Mouse (Mus musculus) myocyte (in vitro differentiated cells): Measurements from ENCODE around the gene Mroh2a. TPM values are rescaled to one million over a fixed set of nuclear protein-coding genes. Genes with fewer than 3 reads are reported as not detected.

Experiments
- H3K27me3 ChIP-seq: one replicate; pipeline ENCODE4 v1.6.1; 2011; ENCODE audit not compliant: control insufficient read depth, insufficient read depth, insufficient read length
- H3K36me3 ChIP-seq: one replicate; pipeline ENCODE4 v1.6.1; 2011; ENCODE audit not compliant: control insufficient read depth, insufficient read depth
- H3K4me2 ChIP-seq: one replicate; pipeline ENCODE4 v1.6.1; 2011; ENCODE audit warnings: low read depth, control low read depth
- H3K4me3 ChIP-seq: one replicate; pipeline ENCODE4 v1.5.1; 2011; ENCODE audit warnings: mild to moderate bottlenecking, control low read depth, moderate library complexity
- H3K79me2 ChIP-seq: one replicate; pipeline ENCODE4 v1.6.1; 2011; ENCODE audit not compliant: control insufficient read depth, insufficient read depth
- H3ac ChIP-seq: one replicate; pipeline ENCODE4 v1.6.1; 2011; ENCODE audit not compliant: control insufficient read depth, insufficient read length
- CEBPB ChIP-seq: IDR thresholded peaks from 2 replicates; pipeline ENCODE4 v1.6.1; 2011; ENCODE audit warnings: mild to moderate bottlenecking, moderate library complexity; ENCODE audit not compliant: poor library complexity, insufficient read depth, severe bottlenecking
- E2F4 ChIP-seq: IDR thresholded peaks from one replicate; pipeline ENCODE4 v1.6.1; 2011; ENCODE audit warnings: mild to moderate bottlenecking, control low read depth, moderate library complexity; ENCODE audit not compliant: insufficient read depth
- MAX ChIP-seq: IDR thresholded peaks from one replicate; pipeline ENCODE4 v1.6.1; 2011; ENCODE audit warnings: low read depth, mild to moderate bottlenecking, control low read depth
- MYOD1 ChIP-seq, 3 experiments: IDR thresholded peaks; one replicate each; pipeline ENCODE4 v1.6.1; 2011; ENCODE audit warnings: control low read depth in 2 of 3, low read depth in 2 of 3, mild to moderate bottlenecking in 2 of 3, moderate library complexity in 1 of 3; ENCODE audit not compliant: insufficient read length in 2 of 3, control insufficient read depth in 1 of 3
- MYOG ChIP-seq, 3 experiments: IDR thresholded peaks; one replicate each; pipeline ENCODE4 v1.6.1; 2011; ENCODE audit warnings: control low read depth in 2 of 3, low read depth in 2 of 3, mild to moderate bottlenecking in 2 of 3; ENCODE audit not compliant: insufficient read length in 2 of 3, control insufficient read depth in 1 of 3, insufficient read depth in 1 of 3
- POLR2A ChIP-seq: IDR thresholded peaks from one replicate; pipeline ENCODE4 v1.6.1; 2011; ENCODE audit warnings: low read depth, mild to moderate bottlenecking, control low read depth, moderate library complexity; ENCODE audit not compliant: insufficient read length
- POLR2AphosphoS2 ChIP-seq: IDR thresholded peaks from one replicate; pipeline ENCODE4 v1.6.1; 2011; ENCODE audit warnings: low read depth, control low read depth; ENCODE audit not compliant: insufficient read length
- REST ChIP-seq: IDR thresholded peaks from one replicate; pipeline ENCODE4 v1.6.1; 2011; ENCODE audit warnings: mild to moderate bottlenecking, control low read depth, moderate library complexity; ENCODE audit not compliant: insufficient read depth, insufficient read length
- SRF ChIP-seq: IDR thresholded peaks from one replicate; pipeline ENCODE4 v1.6.1; 2011; ENCODE audit warnings: low read depth; ENCODE audit not compliant: control insufficient read depth, insufficient read length
- TCF12 ChIP-seq: IDR thresholded peaks from one replicate; pipeline ENCODE4 v1.6.1; 2011; ENCODE audit warnings: mild to moderate bottlenecking, control low read depth; ENCODE audit not compliant: poor library complexity, insufficient read depth, severe bottlenecking
- TCF3 ChIP-seq: IDR thresholded peaks from one replicate; pipeline ENCODE4 v1.6.1; 2011; ENCODE audit warnings: low read depth, control low read depth; ENCODE audit not compliant: insufficient read length
- USF1 ChIP-seq: IDR thresholded peaks from one replicate; pipeline ENCODE4 v1.6.1; 2011; ENCODE audit warnings: low read depth, mild to moderate bottlenecking, control low read depth, moderate library complexity
- polyA plus RNA-seq: library from polyadenylated mRNA; unstranded; fragments of >200 nt; fragmentation: generic; extraction: Trizol; gene quantifications from one replicate; pipeline ENCODE4 v1.2.1, GENCODE M21; 2012; ENCODE audit warnings: missing spikeins

Mroh2a gene
- polyA plus RNA-seq, 1 experiment, result 1.4 TPM

GRCm38 (mm10) chr1:88233421-88234247, 6.8 kb downstream of the Mroh2a start:
- Histone ChIP-seq H3K79me2 (no peaks in the 10 kb centered on the region), H3ac (no peak overlapping the region), H3K36me3 (no peaks in the 10 kb centered on the region), H3K4me3 (no peak overlapping the region), H3K27me3 (peaks cover 23% of the 10 kb centered on the region), H3K4me2 (no peak overlapping the region)
- no peak for TF ChIP-seq POLR2A
- TF ChIP-seq REST, result no peak
- TF ChIP-seq TCF12, result no peak
- TF ChIP-seq MAX, result no peak
- TF ChIP-seq CEBPB, result no peak
- TF ChIP-seq SRF, result no peak
- TF ChIP-seq MYOG (IDR thresholded peaks at IDR 0.05; ENCODE audit: control insufficient read depth in 1 of 3, insufficient read depth in 1 of 3, insufficient read length in 2 of 3, low read depth in 2 of 3), result no peak
- no peak for TF ChIP-seq MYOD1 (IDR thresholded peaks at IDR 0.05; ENCODE audit: control insufficient read depth in 1 of 3, insufficient read length in 2 of 3, low read depth in 2 of 3)
- no peak for TF ChIP-seq TCF3
- no peak for TF ChIP-seq USF1
- TF ChIP-seq POLR2AphosphoS2, result no peak
- TF ChIP-seq E2F4, result no peak

DNA sequence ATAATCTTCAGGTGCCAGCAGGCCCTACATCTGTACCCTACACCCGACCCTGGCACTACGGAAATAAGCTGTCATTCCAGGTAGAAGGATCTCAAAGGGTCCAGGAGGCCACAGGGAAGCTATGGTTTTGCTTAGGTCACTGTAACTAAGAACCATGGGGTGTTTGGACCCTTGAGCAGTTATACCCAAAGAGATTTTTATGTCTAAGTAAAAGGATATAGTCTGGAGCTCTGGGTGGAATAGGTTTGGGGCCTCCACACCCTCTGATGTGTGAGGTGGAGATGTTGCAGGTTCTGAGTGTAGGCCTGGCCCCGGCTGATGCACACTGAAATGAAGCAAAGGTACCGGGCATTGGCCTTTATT, 7.4 kb downstream of the Mroh2a start:
- TF ChIP-seq POLR2AphosphoS2 (no peak), SRF (no peak), TCF3 (no peak), E2F4 (no peak), CEBPB (no peak), MAX (no peak)
- H3K27me3 ChIP-seq, result peaks cover 23% of the 10 kb centered on the region

GRCm38 (mm10) chr1:88234646-88235045, 7.9 kb downstream of the Mroh2a start:
- H3K4me2 ChIP-seq, result no peak overlapping the region
- no peak overlapping the region for H3ac ChIP-seq
- H3K27me3 ChIP-seq, result peaks cover 23% of the 10 kb centered on the region
- no peaks in the 10 kb centered on the region for H3K79me2 ChIP-seq
- TF ChIP-seq CEBPB, result no peak
- TF ChIP-seq USF1, result no peak
- TF ChIP-seq REST, result no peak
- no peak for TF ChIP-seq SRF
- no peak for TF ChIP-seq MAX
- no peak for TF ChIP-seq TCF3
- H3K4me3 ChIP-seq, result no peak overlapping the region
- no peaks in the 10 kb centered on the region for H3K36me3 ChIP-seq

More for the DNA sequence above, 7.4 kb downstream of the Mroh2a start:
- Histone ChIP-seq H3K36me3 (no peaks in the 10 kb centered on the region), H3ac (no peak overlapping the region), H3K4me2 (no peak overlapping the region), H3K4me3 (no peak overlapping the region), H3K79me2 (no peaks in the 10 kb centered on the region)

DNA sequence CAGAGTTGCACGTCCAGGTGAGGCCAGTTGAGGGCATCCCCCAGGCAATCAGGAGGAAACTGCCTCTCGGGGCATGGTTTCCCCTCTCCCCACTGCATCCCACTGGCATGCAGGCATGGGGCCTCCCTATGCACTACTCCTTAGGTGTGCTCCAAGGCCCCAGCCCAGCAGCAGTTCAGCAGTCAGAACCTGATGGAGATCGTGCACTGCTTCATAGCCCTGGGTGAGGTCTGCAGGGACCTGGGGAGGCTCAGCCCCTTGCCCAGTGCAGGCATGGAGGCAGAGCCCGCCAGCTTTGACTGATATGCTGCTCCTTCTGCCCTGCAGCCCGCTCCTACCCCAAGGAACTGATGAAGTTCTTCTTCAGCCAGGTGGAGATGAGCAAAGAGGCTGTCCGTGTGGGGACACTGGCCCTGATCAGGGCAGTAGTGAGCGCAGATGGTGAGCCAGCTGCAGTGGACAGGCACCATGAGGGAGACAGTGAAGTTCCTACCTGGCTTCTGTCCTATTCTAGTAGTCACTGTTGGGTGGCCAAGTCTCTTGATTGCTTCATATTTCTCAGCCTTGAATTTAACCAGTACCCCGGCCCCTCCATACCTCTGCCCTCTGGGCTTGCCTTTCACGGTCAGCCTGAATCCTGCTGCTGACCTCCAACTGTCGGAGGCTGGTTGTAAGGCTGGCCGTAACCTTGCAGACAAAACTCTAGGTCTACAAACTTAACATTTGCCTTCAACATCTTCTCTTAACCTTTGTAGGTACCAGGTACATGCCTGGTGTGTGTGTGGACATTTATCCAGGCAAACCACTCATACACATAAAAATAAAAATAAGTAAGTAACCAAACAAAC, 8.5 kb downstream of the Mroh2a start:
- no peak for TF ChIP-seq TCF12
- TF ChIP-seq USF1, result no peak
- TF ChIP-seq REST, result no peak
- no peak for TF ChIP-seq CEBPB
- TF ChIP-seq E2F4, result no peak
- no peak for TF ChIP-seq SRF
- TF ChIP-seq MAX, result no peak
- no peak for TF ChIP-seq MYOD1 (IDR thresholded peaks at IDR 0.05; ENCODE audit: control insufficient read depth in 1 of 3, insufficient read length in 2 of 3, low read depth in 2 of 3)
- TF ChIP-seq POLR2A, result no peak
- no peak for TF ChIP-seq TCF3
- Histone ChIP-seq H3K79me2 (no peaks in the 10 kb centered on the region), H3K27me3 (peaks cover 23% of the 10 kb centered on the region), H3K4me3 (no peak overlapping the region), H3K36me3 (no peaks in the 10 kb centered on the region), H3K4me2 (no peak overlapping the region), H3ac (no peak overlapping the region)
